Mouse (Mus musculus) lung, postnatal 0 days (tissue): Measurements from ENCODE around the gene Alg11.

Experiments
- CTCF ChIP-seq: IDR thresholded peaks from 2 replicates; pipeline ENCODE4 v1.5.1; 2016; ENCODE audit warnings: antibody characterized with exemption, mild to moderate bottlenecking
- EP300 ChIP-seq: IDR thresholded peaks from 2 replicates; pipeline ENCODE4 v1.6.1; 2016; ENCODE audit warnings: antibody characterized with exemption, mild to moderate bottlenecking, control low read depth

- TF ChIP-seq CTCF (no peak), EP300 (no peak)
Measured at GRCm38 (mm10) chr8:22107020-22107419, 46.5 kb downstream of the Alg11 start.
